Mouse (Mus musculus): ENCODE measurements around the gene Slc22a4. TPM values are rescaled to one million over a fixed set of nuclear protein-coding genes. Genes with fewer than 3 reads are reported as not detected.
"Not testable (repeated sequence)": the region's sequence is repeated elsewhere in the genome, so short reads cannot be mapped to it uniquely, and the experiment has no call there.

Slc22a4 gene
- polyA plus RNA-seq, 1 experiment: 4.0 TPM

- Histone ChIP-seq H3K36me3 (ENCODE audit: control insufficient read depth, insufficient read depth) (no peaks in the 10 kb centered on the region), H3K79me3 (ENCODE audit: low read depth) (no peaks in the 10 kb centered on the region), H3K27me3 (ENCODE audit: control insufficient read depth, insufficient read depth, insufficient read length) (no peaks in the 10 kb centered on the region), H3K4me3 (ENCODE audit: insufficient read depth, poor library complexity, severe bottlenecking) (no peak overlapping the region), H3K79me2 (ENCODE audit: control insufficient read depth, insufficient read depth) (no peaks in the 10 kb centered on the region), H3ac (ENCODE audit: control insufficient read depth, insufficient read length, low read depth) (no peak overlapping the region)
- TF ChIP-seq CTCF (IDR thresholded peaks at IDR 0.05; ENCODE audit: control insufficient read depth, insufficient read depth, insufficient read length) (no peak), FOSL1 (IDR thresholded peaks at IDR 0.05; ENCODE audit: insufficient read depth, low read length, poor library complexity, severe bottlenecking) (no peak), MYOD1 (IDR thresholded peaks at IDR 0.05; ENCODE audit: control insufficient read depth, insufficient read length, low read depth) (no peak), MAX (IDR thresholded peaks at IDR 0.05) (no peak), CEBPB (IDR thresholded peaks at IDR 0.05; ENCODE audit: low read depth) (no peak), MYOG (IDR thresholded peaks at IDR 0.05; ENCODE audit: control insufficient read depth, extremely low read depth, insufficient read length) (no peak), USF1 (IDR thresholded peaks at IDR 0.05; ENCODE audit: low read depth) (no peak)
Measured at GRCm38 (mm10) chr11:54004221-54004620, 23.7 kb downstream of the Slc22a4 start.

GRCm38 (mm10) chr11:54002761-54003717 is 24.9 kb downstream of the Slc22a4 start:
- H3K36me3 ChIP-seq (ENCODE audit: control insufficient read depth, insufficient read depth); H3ac ChIP-seq (ENCODE audit: control insufficient read depth, insufficient read length, low read depth); H3K79me3 ChIP-seq (ENCODE audit: low read depth); H3K79me2 ChIP-seq (ENCODE audit: control insufficient read depth, insufficient read depth); H3K4me3 ChIP-seq (ENCODE audit: insufficient read depth, poor library complexity, severe bottlenecking); H3K27me3 ChIP-seq (ENCODE audit: control insufficient read depth, insufficient read depth, insufficient read length): not testable (repeated sequence)
- peak; percentile 63 for TF ChIP-seq CTCF (IDR thresholded peaks at IDR 0.05; ENCODE audit: control insufficient read depth, insufficient read depth, insufficient read length)

GRCm38 (mm10) chr11:54002147-54002760 is 25.6 kb downstream of the Slc22a4 start:
- Histone ChIP-seq H3K79me2 (ENCODE audit: control insufficient read depth, insufficient read depth) (no peaks in the 10 kb centered on the region), H3K4me3 (ENCODE audit: insufficient read depth, poor library complexity, severe bottlenecking) (no peak overlapping the region), H3K27me3 (ENCODE audit: control insufficient read depth, insufficient read depth, insufficient read length) (no peaks in the 10 kb centered on the region), H3K79me3 (ENCODE audit: low read depth) (no peaks in the 10 kb centered on the region), H3K36me3 (ENCODE audit: control insufficient read depth, insufficient read depth) (no peaks in the 10 kb centered on the region), H3ac (ENCODE audit: control insufficient read depth, insufficient read length, low read depth) (no peak overlapping the region)
- no peak for TF ChIP-seq MAX (IDR thresholded peaks at IDR 0.05)
- no peak for TF ChIP-seq USF1 (IDR thresholded peaks at IDR 0.05; ENCODE audit: low read depth)
- no peak for TF ChIP-seq MYOD1 (IDR thresholded peaks at IDR 0.05; ENCODE audit: control insufficient read depth, insufficient read length, low read depth)
- TF ChIP-seq MYOG (IDR thresholded peaks at IDR 0.05; ENCODE audit: control insufficient read depth, extremely low read depth, insufficient read length): no peak
- no peak for TF ChIP-seq CEBPB (IDR thresholded peaks at IDR 0.05; ENCODE audit: low read depth)
- TF ChIP-seq FOSL1 (IDR thresholded peaks at IDR 0.05; ENCODE audit: insufficient read depth, low read length, poor library complexity, severe bottlenecking): no peak
- peak; percentile 67 for TF ChIP-seq CTCF (IDR thresholded peaks at IDR 0.05; ENCODE audit: control insufficient read depth, insufficient read depth, insufficient read length)

GRCm38 (mm10) chr11:53997661-53998060 is 30.2 kb downstream of the Slc22a4 start:
- Histone ChIP-seq H3K36me3 (ENCODE audit: control insufficient read depth, insufficient read depth) (no peaks in the 10 kb centered on the region), H3K79me3 (ENCODE audit: low read depth) (no peaks in the 10 kb centered on the region), H3K79me2 (ENCODE audit: control insufficient read depth, insufficient read depth) (no peaks in the 10 kb centered on the region), H3K27me3 (ENCODE audit: control insufficient read depth, insufficient read depth, insufficient read length) (no peaks in the 10 kb centered on the region), H3ac (ENCODE audit: control insufficient read depth, insufficient read length, low read depth) (no peak overlapping the region), H3K4me3 (ENCODE audit: insufficient read depth, poor library complexity, severe bottlenecking) (no peak overlapping the region)
- TF ChIP-seq FOSL1 (IDR thresholded peaks at IDR 0.05; ENCODE audit: insufficient read depth, low read length, poor library complexity, severe bottlenecking) (no peak), CTCF (IDR thresholded peaks at IDR 0.05; ENCODE audit: control insufficient read depth, insufficient read depth, insufficient read length) (no peak), USF1 (IDR thresholded peaks at IDR 0.05; ENCODE audit: low read depth) (no peak), MAX (IDR thresholded peaks at IDR 0.05) (no peak), CEBPB (IDR thresholded peaks at IDR 0.05; ENCODE audit: low read depth) (no peak), MYOG (IDR thresholded peaks at IDR 0.05; ENCODE audit: control insufficient read depth, extremely low read depth, insufficient read length) (no peak), MYOD1 (IDR thresholded peaks at IDR 0.05; ENCODE audit: control insufficient read depth, insufficient read length, low read depth) (no peak)

- Histone ChIP-seq H3ac (ENCODE audit: control insufficient read depth, insufficient read length, low read depth) (no peak overlapping the region), H3K27me3 (ENCODE audit: control insufficient read depth, insufficient read depth, insufficient read length) (no peaks in the 10 kb centered on the region), H3K36me3 (ENCODE audit: control insufficient read depth, insufficient read depth) (peaks cover 22% of the 10 kb centered on the region), H3K79me2 (ENCODE audit: control insufficient read depth, insufficient read depth) (no peaks in the 10 kb centered on the region), H3K79me3 (ENCODE audit: low read depth) (no peaks in the 10 kb centered on the region), H3K4me3 (ENCODE audit: insufficient read depth, poor library complexity, severe bottlenecking) (no peak overlapping the region)
- no peak for TF ChIP-seq MYOG (IDR thresholded peaks at IDR 0.05; ENCODE audit: control insufficient read depth, extremely low read depth, insufficient read length)
- no peak for TF ChIP-seq CTCF (IDR thresholded peaks at IDR 0.05; ENCODE audit: control insufficient read depth, insufficient read depth, insufficient read length)
- no peak for TF ChIP-seq CEBPB (IDR thresholded peaks at IDR 0.05; ENCODE audit: low read depth)
- no peak for TF ChIP-seq USF1 (IDR thresholded peaks at IDR 0.05; ENCODE audit: low read depth)
- TF ChIP-seq MAX (IDR thresholded peaks at IDR 0.05): no peak
- TF ChIP-seq FOSL1 (IDR thresholded peaks at IDR 0.05; ENCODE audit: insufficient read depth, low read length, poor library complexity, severe bottlenecking): no peak
- TF ChIP-seq MYOD1 (IDR thresholded peaks at IDR 0.05; ENCODE audit: control insufficient read depth, insufficient read length, low read depth): no peak
Measured at GRCm38 (mm10) chr11:53992264-53992663, 35.6 kb downstream of the Slc22a4 start.

Data from C2C12 (cell line).